Mouse (Mus musculus): ENCODE measurements around the gene Gm20696.

Gm20696 gene

DNA sequence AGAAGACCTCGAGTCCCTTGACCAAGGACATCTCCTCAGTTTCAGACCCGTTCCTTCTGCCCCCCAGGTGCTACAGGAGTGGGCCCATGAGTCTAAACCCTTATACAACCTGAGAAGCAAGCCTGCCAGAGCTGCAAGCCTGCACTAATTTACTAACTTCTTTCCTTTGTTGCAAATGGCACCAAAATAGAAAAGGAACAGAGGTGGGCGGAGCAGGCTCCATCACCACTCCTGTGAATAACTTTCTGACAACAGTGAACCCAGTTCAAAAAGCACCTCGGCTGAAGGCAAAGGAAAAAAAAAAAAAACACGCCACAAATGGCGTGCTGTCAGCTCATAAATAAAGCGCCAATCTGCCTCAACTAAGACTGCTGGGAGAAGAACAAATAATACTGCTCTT is 225.5 kb downstream of the Gm20696 start:
- DNase-seq (ENCODE audit: low spot score in 2 of 2), result no peak

DNA sequence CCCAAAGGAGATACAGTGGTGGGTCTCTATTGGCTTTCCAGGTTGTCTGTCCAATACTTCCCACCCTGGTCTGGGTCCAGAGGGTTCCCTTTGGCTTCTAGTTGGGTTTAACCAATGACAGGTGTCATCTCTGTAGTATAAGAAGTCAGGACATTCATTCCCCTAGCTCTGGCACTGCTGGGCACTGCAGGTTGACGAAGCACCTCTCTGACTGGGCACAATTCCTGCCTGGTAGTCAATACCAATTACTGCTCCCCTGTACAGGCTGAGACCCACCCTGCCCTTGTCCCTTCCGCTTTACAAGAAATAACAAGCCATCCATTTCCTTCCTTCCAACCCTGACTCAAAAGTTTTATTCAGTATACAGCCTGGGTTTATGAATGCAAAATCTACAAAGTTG is 226.0 kb downstream of the Gm20696 start:
- no peak for DNase-seq (ENCODE audit: low spot score in 2 of 2)

DNA sequence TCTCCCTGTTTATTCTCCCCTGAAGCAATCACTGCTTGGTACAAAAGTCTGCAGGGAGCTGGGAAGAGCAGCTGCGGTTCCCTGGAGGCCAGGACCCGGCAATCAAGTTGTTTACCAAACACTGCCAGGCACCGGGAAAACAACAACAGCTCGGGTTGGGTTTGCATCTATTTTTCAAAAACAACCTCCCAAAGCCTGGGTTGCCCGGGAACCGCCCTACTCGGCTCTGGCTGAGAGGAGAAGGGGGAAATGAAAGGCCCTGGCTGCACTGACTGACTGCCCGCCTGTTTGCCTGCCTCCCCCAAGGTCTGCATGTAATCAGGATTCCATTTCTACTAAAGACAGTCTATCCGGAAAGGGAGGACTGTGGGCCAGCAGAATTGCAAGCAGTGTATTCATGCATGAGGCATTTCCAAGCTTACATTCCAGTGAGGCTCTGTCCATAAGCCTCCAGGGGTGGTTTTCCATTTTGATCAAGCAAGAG is 226.7 kb downstream of the Gm20696 start:
- no peak for DNase-seq (ENCODE audit: low spot score in 2 of 2)

DNA sequence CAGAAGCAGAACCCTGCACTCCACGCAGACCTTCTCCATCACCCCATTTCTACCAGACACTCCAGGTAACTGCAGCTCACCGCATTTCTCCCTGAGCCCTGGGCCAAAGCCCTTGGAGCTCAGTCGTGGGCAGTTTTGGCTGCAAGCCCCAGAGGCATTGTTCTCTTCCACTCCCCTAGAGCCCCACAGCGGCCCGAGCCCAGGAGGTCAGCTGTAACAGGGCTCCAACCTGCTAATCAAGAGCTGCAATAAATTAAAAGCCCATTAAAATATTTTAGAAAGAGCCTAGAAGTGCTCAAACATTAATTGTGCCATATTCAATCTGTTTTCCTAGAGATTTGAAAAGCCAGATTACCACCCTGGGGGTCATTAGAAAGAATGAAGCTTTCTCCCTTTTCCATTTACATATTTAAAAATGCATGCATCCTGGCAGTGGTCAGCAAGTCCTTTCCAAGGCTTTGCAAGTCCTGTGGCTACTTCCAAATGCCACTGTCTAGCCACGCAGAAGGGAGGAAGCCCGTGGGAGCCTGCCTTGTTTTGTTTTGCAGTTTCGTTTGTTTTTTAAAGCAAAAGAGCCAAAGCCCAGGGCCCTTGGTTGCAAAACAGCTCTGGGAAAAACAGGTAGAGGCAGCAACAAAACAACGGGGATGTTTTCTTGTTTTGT is 227.3 kb downstream of the Gm20696 start:
- DNase-seq (ENCODE audit: low spot score in 2 of 2), result no peak

DNA sequence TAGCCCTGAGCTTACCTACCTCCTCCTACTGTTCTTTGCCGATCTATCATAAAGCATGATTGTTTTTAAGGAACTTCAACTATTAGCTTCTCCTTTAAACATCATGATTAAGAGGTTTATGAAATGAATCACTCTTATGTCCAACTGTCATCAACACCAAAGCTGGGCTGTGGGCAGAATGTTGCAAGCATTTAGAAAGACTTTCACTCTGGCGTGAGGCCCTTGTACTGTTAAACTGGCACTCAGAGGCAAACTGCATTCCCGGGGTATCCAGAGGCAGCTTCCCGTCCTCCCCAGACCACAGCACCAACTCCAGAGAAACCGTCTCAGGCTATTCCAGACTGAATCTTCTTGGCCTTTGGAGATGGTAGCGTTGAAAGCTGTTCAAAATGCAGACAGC is 230.2 kb downstream of the Gm20696 start:
- DNase-seq (ENCODE audit: low spot score in 2 of 2), result no peak

DNA sequence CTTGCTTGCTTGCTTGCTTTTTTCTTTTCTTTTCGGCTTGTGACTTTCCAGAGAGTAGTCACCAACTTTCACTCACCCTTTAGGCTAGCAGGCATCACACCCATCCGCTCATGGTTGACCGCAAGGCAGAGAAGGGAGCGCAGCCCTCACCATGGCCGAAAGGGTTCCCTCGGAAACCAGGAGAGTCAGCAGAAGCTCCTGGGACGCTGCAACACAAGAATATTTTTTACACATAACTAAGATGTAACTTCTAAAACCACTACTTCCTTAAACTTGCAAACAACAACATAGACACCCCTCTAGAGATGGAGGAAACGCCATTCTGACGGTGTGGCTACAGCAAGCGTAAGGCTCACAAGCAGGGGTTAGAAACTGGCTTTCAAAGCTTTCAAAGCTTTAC is 231.5 kb downstream of the Gm20696 start:
- no peak for DNase-seq (ENCODE audit: low spot score in 2 of 2)

DNA sequence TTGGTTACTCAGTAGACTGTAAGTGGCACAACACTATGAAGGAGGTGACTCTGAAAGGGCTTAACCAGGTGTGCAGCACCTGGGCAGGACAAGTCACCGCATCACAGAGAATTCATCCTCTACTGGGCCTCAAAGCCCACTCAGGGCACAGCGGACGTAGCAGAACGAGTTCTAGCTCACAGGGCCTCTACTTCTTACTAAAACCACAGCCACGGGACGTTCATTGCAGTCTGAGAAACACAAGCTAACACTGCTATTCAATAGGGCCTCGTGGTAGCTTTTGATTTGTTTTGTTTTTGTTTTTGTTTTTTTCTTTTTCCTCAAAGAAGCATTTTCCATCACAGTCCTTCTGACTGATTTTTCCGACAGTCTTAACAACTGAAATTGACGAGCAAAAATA is 233.6 kb downstream of the Gm20696 start:
- no peak for DNase-seq (ENCODE audit: low spot score in 2 of 2)

DNA sequence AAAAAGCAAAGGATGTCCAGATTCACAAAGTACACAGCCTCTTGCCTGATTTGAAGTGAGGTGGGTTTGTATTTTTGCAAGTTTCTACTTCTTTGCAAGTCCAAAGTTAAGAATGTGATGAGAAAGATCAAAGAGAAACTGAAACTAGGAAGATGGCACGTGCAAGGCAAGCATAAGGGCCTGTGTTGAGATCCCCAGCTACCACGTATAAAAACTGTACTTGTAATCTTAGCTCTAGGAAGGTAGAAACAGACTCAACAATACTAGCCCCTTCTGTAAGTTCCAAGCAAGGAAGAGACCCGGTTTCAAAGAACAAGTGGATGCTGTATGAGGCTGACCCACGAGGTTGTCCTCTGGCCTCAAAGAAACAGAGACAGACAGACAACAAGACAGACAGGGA is 234.7 kb downstream of the Gm20696 start:
- DNase-seq (ENCODE audit: low spot score in 2 of 2), result no peak

DNA sequence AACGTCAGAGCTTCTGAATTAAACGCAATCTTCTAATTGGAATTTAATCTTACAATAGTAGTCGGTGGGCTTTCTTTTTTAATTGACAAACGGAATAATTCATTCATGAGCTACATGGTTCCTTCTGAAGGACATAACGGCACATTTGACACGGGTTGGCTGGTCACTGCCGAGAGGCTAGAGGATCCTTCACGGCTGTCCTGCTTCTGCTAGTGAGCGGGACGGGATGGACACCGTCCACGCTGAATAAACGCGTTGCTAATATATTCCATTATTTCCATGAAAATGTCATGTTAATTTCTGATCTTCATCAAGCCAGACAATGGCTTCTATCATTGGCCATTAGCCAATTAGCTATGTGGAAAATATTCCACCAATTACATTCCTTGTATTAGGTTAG is 236.0 kb downstream of the Gm20696 start:
- DNase-seq (ENCODE audit: low spot score in 2 of 2), result no peak

DNA sequence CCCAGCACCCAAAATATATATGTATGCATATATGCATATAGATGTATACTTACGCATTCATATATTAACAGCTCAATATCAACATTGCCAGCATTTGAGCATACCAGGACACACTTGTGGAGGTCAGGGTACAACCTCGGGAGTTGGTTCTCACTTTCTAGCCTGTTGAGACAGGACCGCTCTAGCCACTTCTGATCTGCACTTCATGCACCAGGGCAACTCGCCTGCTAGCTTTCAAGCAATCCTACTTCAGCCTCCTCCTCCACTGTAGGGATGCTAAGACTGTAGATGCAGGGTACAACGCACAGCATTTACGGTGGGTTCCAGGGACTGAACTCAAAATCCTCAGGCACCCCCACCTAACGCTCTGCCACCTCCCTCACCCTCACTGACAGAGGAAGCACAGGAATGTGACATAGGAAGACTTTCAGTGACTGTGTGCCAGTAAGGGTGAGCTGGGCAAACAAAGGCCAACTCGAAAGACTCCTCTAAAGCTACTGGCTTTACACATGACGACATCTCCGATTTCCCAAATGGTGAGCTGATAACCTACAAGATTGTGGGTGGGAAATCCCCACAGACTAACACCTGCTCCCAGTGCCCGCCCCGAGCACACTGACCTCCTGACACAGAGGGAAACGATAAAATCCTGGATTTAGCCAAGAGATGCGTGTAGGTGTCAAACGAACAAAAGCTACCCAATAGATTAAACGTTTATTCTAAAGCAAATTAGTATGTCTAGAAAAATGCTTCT is 237.0 kb downstream of the Gm20696 start:
- no peak for DNase-seq (ENCODE audit: low spot score in 2 of 2)

DNA sequence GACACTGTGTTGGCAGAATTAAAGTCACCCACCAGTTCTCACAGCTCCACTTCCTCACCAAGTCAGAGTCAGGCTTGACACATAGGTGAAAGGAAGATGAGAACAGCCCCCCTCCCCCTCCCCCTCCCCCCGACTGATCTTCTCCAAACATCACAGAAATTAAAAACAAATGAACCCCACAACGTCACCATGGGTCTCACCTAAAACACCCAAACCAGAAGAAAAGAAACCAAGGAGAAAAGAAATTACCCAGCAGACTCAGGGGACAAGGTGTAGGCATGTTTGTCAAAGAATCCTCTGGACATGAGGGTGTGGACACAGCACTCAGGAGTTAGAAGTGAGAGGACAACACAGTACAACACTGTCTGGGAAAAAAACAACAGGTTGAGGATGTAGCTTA is 237.6 kb downstream of the Gm20696 start:
- DNase-seq (ENCODE audit: low spot score in 2 of 2), result no peak

DNA sequence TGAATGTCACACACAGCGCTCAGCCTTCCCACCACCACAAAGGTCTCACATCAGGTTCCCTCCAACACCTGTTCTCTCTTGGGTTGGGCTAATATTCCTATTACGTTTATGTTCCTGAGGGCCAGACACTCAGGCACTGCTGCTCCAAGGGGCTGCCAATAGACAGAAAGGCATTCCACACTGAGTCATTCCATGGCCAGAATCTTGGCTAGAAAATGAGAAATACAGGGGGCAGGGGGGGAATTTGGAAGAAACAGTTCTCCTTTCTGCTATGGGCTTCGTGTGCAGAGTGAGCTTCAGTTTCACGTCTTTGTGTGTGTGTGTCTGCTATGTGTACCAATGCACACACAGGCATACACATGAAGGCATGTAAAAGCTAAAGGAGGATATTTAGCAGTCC is 239.3 kb downstream of the Gm20696 start:
- DNase-seq (ENCODE audit: low spot score in 2 of 2), result no peak

DNA sequence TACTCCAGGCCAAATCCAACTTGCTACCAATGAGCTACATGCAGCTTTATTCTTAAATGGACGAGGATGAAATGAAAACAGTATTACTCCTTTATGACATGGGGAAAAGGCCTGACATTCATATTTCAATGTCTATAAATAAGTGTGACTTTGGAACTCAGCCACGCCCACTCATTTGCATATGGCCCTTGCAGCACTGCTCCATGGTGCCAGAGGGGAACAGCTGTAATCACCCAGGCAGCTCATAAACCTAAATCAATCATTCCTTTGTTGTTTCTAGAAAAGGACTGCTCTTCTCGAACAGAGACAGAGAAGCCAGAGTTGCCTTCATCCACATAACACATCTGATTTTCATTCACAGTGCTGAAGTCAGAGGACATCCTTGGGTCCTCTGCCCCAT is 241.6 kb downstream of the Gm20696 start:
- DNase-seq (ENCODE audit: low spot score in 2 of 2), result no peak

DNA sequence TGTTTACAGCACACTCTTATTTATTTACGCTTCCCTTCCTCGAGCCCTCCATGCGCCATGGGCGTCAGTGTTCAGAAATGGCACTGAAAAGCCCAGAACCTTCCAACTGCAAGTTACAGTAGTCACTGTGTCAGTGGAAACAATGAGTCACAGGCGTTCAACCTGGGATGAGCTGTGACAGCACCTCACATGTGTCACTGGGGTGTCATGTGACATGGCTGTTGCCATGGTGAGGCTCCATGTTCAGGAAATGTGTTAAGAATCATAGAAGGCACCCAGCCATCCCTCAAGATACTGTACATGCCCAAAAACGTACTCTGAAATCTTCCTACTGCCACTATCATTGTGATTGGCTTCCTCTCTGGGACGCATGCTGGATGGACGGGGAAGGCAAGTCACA is 245.9 kb downstream of the Gm20696 start:
- DNase-seq (ENCODE audit: low spot score in 2 of 2), result no peak

DNA sequence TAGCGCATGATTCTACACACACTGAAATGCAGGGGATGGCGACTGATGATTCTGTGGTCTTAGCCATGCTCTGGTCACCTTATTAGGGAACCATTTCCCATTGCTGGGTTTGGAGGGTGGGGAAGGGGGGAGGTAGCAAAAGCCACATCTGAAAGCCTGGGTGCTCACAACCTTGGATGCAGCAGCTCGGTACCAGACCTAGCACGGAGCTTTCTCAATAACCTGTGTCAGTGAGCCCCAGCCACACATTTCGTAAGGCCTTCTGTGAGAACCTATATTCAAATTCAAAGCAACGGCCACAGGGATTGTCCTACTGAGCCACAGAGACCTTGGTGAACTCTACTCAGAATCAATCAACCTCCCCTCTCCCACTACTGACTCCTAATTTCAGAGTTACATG is 254.0 kb downstream of the Gm20696 start:
- no peak for DNase-seq (ENCODE audit: low spot score in 2 of 2)

DNA sequence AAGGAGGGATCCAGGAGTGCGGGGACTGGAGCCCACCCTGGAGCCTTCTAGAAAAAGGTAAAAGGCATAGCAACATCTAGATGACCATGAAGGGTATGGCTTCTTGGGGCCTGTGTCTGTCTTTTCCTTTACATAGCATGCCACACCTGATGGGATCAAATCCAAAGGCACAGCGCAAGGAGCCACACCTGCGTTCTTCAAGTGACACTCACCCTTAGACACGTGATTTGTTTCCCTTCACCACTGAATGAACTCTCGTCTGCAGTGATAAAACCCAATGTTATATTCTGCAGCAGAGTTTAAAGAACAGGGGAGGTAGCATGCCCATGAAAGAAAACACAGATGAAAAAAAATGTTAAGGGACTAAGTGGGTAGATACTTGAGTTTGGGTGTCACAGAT is 257.0 kb downstream of the Gm20696 start:
- no peak for DNase-seq (ENCODE audit: low spot score in 2 of 2)

DNA sequence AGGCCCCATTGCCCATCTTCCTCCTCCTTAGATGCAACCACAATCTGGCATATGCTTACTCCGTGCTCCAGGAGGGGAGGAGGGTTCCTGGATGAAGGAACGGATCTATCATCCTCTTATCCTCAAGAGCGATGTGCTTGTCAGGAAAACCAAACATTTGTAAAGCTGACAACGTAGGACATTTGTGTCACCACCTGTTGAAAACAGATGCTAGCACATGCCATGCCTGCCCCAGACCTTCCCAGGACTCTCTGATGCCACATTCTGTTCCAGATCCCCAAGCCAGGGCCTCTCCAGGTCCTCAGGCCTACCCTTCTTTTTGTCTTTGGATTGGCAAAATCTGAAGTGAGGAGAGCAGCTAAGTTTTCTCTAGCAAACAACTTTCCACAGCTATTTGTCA is 257.7 kb downstream of the Gm20696 start:
- no peak for DNase-seq (ENCODE audit: low spot score in 2 of 2)

DNA sequence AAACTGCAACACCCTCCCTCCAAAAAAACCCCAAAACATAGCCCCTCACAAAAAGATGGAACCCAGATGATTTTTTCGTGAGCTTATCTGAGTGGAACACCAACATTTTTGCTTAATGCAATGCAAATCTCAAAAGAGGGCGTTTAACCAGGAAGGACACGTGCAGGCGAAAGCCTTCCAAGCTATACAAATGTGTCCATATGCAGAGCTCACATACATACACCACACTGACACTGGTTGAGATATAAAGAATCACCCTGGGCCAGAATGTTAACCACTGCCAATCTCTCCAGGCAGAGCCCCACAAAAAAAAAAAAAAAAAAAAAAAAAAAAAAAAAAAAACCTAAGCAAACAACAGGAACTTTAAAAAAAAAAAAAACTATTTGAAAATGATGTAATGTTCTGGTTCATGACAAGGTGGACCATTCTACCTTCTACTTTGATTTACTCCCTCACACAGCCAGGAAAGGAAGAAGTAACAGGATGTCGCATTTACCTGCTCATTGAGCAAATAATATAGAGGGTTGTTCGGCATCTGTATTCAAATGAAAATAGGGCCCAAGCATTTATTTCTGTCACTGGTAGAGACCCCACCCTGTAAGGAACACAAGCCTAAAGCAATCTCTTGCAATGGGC is 262.7 kb downstream of the Gm20696 start:
- DNase-seq (ENCODE audit: low spot score in 2 of 2), result no peak

DNA sequence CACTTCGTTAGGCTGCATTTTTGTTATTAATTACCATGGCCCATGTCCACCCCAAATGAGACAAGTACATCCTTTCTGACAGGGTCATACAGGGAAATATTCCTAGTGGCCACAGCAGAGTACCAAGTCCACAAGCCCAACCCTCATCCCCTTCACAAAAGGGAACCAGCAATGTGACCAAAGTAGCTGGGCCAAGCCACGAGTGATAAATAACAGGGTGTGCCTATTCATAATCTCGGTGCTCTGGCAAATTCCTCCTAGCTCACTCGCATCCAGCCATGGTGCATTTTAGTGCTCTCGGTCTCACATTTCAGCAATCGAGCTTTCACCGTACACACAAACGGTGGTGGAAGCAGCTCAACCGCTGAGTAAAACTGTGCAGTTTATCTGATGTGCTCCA is 263.7 kb downstream of the Gm20696 start:
- DNase-seq (ENCODE audit: low spot score in 2 of 2), result no peak

DNA sequence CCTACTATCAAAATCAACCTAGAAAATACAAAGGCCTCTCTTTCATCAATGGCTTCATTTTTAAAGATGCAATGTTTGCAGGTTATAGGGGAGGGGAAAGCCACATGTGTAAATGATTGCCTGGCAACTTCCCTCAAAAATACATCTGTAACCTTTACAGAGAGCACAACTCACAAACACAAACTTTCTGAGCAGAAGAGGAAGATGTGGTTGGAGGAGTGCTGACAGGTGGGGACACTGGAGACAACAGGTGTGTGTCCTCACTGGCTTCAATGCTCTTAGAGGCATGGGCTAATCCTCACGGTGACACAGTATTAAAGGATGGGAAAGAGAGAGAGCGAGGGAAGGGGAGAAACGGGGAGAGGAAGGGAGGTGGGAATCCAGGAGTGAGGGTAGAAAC is 264.2 kb downstream of the Gm20696 start:
- DNase-seq (ENCODE audit: low spot score in 2 of 2), result no peak

DNA sequence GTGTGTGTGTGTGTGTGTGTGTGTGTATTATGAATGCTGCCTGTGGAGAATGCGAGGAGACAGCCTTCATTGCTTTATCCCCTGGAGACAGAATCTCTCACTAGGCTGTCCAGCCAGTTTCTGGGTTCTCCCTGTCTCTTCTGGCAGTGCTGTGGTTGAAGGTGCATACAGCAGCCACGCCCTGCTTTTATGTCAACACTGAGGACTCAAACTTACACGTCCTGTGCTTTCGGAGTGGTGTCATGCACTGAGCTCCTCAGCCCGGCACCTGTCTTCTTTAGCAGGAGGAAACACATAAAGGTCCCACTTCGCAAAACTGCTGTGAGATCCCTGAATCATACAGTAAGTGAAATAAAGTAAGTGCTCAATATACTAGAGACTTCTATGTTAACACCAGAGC is 264.8 kb downstream of the Gm20696 start:
- DNase-seq (ENCODE audit: low spot score in 2 of 2), result no peak

DNA sequence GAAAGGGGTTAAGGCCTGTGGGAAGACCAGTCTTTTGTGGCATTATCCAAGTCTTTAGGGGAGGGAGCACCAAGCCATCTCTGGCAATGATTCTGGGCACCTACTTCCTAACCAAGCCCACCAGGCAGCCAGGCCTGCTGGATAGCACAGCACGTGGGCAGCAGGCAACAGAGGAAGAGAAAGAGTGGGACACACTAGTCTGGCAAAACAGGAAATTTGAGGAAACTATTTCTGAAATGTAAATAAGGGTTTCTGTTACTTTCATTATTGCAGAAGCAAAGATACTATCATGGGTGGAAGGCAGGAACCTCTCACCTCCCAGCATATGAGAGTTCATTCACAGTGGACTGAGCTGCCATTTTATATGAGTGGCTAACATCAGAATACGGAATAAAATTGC is 265.4 kb downstream of the Gm20696 start:
- no peak for DNase-seq (ENCODE audit: low spot score in 2 of 2)

DNA sequence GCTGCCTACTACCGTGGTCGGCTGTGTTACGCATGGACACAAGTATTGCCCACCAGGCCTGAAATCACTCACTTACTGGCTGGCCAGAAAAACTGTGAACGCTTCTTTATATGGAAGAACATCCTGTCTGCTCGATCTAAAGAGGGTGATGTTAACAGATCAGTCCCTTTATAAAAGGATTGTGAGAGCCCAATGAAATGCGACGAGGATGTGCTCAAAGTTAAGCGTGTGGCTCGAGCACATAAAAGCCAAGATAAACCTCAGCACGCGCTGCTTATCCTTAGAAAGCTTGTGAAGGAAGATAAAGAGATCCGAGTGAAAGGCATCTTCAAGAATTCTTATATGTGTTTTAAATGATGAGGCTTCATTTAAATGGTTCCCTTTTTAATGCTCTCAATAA is 270.9 kb downstream of the Gm20696 start:
- no peak for DNase-seq (ENCODE audit: low spot score in 2 of 2)
